Mouse (Mus musculus): ENCODE measurements at regions not wholly inside any gene's neighbourhood (a gene's known extent, or its start where the extent isn't known, plus 50 kb on each side); places are given as distances from the start of the nearest gene placed in this dataset.
A peak's percentile ranks its signal among the peaks of the same experiment; 100 is the strongest.

DNA sequence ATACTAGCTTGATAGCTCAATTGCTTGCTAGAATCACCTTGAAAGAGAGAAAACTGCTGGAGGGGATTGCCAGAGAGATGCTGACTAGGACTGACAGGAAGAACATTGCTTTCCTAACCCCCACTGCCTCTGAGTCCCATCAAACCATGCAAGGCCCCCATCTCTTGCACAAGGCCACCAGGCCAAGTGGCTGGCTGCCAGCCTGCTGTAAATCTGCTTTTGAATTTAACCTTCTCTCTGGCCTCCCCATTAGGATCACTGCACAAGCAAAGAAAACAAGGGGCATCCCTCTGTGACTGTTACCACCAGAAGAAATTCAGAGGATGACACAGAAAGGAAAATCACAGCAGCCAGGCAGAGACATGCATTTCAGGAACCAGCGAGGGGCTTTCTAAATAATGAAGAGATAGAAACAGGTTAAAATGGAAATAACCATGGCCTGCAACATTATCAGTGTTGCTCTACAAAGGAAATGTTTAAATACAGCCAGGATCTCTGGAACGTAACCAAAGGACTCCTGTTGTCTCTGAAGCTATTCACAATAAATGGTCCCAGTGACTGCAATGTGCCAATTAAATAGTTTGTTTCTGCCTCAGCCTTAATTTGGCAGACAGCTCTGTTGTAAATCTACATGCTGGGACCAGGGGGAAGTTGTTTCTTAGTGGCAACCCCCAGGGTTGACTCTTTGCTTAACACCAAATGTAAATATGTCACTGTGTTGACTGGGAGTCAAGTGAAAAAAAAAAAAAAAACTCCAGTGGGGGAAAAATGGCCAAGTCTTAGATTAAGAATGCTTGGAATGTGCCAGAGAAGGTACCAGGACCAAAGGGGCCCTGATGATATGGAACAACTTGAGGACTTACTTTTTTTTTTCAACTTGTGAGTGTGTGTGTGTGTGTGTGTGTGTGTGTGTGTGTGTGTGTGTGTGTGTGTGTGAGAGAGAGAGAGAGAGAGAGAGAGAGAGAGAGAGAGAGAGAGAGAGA lies 233.9 kb upstream of the Epha4 start:
- DNase-seq = peak; percentile 9

DNA sequence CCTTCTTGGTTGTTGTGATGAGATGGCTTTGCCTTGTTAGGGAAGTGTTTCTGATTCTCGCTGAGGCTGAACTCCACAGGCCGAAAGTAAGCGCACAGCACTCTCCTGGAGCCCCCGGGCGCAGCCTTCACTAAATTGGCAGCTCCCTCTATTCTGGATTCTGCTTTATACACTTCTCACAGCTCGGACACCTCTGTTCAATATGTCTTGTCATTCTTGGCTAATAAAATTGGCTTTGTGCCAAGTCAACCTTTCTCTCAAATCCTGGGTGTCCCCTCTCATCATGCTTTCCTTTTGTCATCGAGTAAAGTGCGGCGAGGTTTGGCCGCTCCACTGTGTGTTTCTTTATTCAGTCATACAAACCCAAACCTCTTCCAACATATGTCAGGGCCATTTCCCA lies 217.2 kb upstream of the Epha4 start:
- DNase-seq = no peak

DNA sequence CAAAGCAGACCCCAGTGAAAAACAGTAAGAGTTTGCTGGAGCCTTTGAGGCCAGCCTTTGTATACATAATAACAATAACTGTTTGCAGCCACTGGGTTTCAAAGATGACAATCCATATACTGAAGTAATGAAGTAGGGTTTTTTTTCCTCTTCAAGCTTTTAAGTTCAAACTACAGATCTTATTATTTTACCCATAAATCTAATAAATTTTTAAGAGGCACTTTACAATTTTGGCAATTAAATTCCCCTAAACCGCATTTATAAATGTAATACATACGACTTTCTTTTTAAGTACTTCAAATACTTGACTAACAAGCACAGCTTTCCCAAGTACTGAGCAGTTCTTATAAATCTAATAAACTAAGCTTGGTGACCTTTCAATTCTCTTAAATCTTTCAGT lies 212.7 kb upstream of the Epha4 start:
- no peak for DNase-seq

DNA sequence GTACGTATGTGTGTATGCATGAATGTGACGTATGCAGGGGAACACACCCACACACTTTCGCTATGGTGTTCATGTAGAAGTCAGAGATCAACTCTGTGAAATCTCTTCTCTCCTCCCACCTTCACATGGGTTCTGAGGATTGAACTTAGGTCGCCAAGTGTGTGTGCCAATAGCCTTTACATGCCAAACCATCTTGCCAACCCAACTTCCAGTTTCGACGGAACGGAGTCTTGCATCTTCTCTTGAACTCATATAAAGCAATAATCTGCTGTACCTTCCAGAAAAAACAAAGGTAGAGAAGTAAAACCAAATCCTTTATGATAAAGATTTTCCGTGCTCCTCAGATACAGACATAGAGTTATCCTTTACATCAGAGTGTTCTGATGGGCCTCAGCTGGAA lies 208.4 kb upstream of the Epha4 start:
- DNase-seq = no peak

DNA sequence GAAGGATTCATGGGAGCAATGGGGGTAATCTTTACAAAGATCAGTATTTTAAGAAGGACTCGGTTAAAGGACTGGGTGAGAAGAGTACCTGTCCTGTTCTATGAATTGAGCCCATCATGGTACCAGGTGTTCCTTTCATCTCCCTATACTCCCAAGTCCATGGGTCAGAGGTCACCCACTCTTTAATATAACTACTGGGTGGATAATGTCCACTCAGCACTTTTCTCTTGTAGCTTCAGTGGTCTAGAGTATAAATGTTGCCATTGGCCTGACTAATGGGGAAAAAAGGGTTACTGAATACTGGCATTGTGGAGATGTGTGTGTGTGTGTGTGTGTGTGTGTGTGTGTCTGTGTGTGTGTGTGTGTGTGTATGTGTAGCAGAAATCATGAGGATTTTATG lies 206.0 kb upstream of the Epha4 start:
- no peak for DNase-seq

DNA sequence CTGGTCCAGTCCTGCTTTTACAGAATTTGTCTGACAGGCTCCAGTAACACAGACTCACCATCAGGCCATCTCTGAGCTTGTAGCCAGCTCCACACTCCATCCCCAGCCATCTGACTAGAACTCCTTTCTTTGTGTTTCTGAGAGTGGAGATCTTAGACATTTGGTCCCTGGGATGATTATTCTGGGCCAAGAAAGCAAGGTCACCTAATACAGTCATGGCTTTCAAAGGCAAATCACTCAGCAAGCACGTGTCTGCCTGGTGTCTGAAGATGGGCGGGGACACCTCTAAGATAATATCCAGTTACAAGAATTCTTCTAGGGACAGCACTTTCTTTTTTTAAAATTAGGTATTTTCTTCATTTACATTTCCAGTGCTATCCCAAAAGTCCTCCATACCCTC lies 198.1 kb upstream of the Epha4 start:
- no peak for DNase-seq

DNA sequence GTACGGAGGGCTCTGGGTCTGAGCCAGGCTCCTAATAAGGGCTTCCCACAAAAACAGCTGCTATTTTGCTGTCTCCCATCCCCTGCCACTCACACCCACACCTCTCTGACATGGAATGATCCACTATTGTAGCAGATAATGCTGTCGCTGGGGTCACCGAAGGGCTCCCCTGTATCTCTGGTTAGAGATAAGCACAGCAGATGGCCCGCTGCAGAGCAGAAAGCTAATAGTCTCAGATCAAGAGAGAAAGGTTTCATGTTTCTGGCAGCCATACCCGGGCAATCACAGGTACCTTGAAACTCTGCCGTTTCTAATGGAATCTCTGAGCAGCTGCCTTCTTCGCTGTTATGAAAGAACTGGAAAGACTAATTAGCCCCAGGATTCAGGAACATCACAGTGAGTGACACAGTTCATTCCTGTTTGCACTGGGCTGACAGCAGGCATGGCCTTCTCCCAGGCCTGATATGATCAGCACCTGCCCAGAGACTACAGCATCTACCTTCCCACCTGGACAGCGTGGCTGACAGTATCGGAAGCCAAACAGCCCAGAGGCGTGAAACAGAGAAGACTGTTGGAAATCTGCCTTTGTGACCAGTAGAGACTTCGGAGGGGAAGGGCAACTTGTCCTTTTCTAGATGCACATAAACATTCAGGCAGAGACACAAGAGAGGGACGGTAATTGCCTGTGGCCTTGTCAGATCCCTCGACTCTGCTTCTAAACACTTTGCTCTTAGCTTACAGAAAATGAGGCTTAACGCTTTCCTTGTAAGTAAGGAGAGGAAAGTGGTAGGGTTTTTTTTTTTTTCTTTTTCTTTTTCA lies 193.5 kb upstream of the Epha4 start:
- DNase-seq = no peak

DNA sequence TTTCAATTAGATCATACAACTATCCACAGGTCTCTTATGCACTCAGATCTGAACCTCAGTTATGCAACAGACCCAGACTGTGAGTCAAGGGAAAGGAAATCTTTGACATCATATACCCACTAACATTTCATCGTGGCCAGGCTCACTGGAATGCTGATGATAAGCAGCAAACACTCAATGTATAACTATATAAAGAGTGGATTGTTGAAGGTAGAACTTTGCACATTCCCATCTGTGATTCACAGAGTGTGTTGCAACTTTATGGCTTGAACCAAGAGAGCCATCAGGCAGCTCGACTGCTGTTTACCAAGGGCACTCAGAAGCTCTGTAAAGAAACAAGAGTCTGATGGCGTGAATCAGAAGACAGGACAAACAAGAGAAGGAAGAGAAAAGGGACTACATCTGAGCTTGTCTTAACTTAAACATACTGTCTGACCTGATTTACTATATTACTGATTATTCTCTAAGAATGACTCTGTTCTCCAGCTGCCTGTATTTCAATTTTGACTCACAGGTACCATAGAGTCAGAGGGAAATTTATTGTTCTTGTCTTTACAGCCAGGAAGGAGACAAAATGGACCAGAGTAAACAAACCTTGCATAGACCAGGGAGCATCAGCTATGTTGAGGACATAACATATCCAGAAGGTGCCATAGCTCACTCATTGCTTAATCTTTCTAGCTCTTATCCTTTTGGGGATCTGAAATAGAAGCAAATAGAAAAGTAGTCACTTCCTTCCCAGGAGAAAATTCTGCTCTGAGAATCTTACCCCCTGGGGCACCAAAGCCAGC lies 180.5 kb upstream of the Epha4 start:
- no peak for DNase-seq

DNA sequence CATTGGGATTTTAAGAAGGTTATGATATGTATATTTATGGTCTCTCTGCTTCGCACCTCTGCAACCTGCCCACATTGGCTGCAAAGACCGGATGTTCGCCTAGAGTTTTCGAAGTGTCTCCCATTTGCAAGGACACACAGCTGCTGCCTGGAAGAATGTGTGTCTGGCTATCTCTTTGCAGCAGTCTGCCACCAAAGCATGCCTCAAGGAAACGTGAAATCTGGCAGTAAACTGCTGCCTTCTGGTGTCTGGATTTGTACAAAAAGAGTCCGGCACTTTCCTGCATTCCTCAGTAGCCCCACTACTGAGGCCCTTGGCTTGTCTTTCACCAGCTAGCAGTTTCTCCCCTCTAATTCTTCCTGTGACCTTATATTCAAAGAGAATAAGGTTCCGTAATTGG lies 148.5 kb upstream of the Epha4 start:
- no peak for DNase-seq

DNA sequence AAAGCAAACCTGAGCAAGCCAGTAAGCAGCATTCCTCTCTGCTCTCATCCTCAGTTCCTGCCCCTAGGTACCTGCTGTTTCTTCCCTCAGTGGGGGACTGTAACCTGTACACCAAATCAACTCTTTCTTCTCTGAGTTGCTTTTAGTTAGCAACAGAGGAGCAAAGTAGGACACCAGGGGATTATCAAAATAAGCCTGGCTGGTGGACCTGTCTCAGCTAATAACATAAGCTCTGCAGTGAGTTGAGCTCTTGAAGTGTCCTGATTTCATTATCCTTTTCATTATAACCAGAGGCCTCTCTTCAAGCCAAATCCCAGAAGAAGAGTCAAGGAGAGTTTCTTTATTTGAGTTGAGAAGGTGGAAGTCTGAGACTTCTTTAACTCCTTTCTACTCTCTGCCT lies 145.5 kb upstream of the Epha4 start:
- no peak for DNase-seq

DNA sequence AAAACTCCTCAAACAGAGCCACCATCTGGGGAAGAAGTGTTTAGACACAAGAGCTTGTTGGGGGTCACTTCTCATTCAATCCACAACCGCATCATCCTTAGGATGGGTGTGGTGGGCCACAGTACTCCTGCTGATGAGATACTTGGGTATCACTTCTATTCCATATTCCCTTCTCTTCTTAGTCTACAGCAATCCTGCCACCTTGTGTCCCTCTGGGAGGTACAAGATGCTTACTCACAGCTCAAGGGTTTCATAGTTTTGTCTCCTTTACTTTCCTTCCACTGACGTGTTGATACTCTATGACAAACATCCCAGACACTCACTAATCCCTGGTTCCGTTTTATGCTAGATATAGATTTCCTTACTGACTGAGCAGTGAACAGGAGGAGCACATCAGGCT lies 122.1 kb upstream of the Epha4 start:
- DNase-seq = no peak

DNA sequence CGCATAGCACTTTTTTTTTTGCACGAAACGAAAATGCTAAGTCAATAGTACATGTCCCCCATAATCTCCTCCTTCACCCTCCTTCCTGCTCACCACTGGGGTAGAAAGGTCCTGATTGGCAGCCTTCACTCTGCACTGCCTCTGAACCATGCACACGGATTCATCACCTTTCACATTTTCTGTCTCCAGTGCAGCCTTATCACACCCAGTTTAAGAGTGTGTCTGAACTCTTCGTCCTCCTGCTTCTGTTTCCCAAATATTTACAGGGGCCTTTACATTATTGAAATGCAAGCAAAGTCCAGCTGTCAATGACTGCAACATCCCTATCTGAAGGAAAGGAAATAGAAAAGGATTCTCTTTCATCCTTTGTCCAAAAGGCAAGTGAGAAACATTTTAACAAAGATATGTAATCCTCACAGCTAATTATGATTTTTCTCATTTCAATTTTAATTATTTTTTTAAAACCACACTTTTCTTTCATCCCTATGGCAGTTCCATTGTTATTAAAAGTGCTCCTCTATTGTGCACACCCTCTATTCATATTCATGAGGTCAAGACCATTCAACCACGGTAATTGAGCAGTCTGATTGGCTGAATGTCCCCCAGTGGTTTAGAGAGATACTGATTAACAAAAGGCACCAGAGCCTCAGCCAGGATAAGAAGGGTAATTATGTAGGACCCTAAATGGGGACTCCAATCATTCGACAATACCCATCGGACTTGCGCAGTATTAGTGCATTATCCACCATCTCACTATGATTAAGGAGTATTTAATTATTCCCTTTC lies 114.8 kb upstream of the Epha4 start:
- DNase-seq = no peak

DNA sequence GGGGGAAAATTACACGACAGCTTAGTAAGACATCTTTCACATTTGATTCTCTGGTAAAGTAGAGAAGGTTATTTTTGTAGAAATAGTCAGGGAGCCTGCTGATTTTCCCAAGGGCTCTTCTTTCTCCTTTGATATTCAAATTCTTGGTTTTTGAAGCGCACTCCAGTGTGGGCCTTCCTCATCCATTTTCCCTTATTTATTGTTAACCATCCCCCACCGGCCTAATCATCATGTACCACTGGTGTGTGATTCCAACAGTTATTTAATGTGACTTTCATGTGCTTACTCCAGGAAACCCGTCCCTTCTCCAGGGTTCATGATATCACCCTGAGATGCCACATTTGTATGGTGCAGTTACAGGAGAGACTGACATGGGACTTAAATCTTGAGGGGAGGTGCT lies 114.0 kb upstream of the Epha4 start:
- DNase-seq = no peak

DNA sequence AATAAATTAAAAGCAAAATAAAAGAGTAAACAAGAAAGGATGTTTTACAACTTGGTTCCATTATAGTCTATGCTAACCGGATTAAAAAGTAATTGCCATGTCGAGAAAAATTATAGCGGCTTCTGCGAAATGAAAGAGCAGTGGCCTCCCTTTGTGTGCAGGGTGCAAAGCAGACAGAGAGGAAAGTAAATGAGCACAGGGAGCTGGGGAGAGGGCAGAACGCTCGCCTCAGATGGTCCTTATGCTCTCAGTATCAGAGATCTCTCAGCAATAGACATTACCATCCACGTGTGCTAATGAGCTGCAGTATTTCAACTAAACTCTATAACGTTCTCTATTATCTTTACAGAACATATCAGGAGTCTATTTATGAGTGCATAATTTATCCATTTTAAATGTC lies 102.6 kb upstream of the Epha4 start:
- DNase-seq = no peak

DNA sequence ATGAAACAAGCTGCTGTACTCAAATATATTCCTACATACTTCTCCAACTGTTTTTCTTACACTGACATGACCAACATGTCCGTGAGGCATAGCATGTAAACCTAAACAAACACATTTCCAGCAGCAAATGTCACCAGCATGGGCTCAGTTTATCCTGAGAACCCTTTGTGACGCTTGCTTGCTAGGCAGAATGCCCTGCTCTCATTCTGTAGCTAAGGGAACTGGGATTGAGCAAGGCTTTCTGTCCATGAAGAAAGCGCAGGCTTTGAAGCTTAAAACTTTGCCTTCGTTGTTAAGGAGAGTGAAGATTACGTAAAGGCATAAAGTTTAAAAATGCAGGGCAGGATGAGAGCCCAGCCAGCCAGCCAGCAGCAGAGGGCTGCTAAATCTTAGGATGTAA lies 85.6 kb upstream of the Epha4 start:
- DNase-seq = no peak

DNA sequence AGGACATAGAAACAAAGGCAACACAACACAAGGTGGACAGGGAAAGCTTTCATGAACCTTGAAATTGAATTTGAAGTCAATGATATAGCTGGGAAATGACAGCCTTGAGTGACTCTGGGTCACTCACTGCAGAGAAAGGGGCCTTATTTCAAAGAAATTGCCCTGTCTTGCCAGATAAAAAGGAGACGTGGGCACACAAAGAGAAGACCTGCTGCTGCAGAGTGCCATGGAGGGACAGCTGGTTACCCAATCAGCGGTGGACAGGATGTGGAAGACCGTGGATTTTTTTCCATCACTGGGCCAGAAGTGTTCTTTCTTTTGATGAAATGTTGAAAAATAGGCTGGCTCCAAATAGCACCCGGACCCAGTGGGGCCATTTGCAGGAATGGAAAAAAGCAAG lies 77.8 kb upstream of the Epha4 start:
- DNase-seq = no peak

DNA sequence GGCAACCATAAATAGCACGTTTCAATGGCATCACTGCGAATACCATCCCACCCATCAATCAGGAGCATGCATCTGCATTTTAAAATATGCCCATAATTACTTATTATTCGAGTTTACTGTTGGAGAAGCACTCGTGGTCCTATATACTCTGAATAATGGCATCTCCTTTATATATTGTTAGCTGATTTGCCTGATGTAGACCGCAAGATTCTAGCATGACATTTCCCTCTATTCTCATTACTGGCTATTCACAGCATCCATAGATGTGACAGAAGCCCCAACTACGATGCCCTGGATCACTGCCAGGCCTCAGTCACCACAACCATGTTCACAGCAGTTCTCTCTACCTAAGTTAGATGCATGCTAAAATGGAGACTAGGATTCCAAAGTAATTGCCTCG lies 77.4 kb upstream of the Epha4 start:
- no peak for DNase-seq

DNA sequence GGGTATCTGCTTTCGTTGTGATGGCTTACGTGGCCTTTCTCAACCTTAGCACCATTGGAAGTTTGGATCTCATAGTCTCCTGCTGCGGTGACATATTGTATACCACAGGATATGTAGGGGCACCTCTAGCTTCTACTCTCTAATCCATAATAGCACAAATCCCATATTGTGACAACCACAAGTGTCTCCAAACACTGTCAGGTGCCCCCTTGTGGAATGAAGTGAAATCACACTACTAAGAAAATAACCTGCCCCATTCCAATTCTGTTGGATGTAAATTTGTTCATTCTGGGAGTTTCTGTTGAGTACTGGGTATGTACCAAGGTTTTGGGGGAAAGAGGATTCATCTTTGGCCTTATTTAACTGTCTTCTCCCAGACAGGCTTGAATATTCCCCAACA lies 74.5 kb upstream of the Epha4 start:
- DNase-seq = no peak

DNA sequence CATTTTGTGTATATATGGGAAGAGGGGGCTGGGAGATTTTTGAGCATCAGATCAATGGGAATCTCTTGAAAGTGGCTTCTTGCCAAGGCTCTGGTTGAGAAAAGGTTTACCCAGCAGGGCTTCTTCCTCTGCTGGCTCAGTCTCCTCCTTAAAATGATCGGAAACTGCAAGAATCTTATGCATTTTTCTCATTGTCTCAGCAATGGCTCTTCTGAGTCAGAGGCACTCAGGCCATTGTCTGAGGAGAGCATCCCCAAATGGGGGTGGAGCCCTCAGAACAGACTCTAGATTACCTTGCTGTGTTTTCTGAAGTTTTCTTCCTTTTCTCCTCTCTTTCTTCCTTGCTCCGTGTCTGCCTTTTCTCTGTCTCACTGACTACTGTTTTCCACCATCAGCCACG lies 70.6 kb upstream of the Epha4 start:
- DNase-seq = no peak

DNA sequence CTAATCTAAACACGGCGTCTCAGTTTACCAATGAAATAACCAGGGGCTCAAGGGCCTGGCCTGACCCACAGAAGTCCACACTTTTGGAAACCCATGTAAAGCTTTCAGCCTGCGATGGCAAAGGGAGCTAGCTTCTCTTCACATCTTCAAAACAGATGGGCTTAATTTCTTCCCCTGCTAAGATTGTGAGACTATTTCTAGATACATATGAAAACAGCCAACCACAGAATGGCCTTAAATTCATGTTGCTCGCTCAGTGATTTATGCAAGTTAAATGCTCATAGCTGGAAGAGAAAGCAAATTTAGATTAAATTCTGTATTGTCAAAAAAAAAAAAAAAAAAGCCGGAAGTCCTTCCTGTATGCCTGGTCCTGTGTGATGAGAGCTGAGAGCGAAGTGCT lies 53.2 kb upstream of the Epha4 start:
- DNase-seq = no peak

DNA sequence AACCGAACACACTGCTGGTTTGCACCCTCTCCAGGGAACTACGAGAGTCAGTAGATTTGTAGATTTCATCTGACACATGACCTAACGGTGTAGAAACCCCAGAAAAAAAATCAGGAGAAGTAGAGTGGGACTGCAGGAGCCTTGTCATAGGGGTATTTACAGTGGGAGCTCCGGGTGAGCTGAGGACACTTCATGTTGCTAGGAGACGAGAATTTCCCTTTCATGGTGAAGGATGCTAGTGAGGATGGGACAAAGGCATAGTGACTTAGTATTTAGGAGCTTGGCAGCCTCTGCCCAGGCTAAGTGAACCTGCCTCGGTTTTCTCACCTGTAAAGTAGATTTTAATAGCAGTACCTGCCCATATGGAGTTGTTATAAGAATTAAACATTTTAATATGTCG lies 52.8 kb upstream of the Epha4 start:
- DNase-seq = no peak

Data from adrenal gland, adult 8-10 months (tissue).